In genomic region chr5:89745112-89745511, GRCm38 (mm10) we compare ENCODE assay signal across 16 mouse cellular contexts.
"Had no signal": no experiment of that assay in that cellular context is flagged by ENCODE, and none has a peak within 500 bp of the region (broad histone marks: within the 10 kb centered on the region; RNA-seq: fewer than 3 reads in every experiment).

No protein-coding gene starts in this region.

- DNase-seq: retina, postnatal 1 day; right cerebral cortex, adult 18-20 months; right cerebral cortex, postnatal 14 days; right cerebral cortex, postnatal 25 days; right cerebral cortex, postnatal 4 days; spleen, adult 18-20 months; thymus, adult 18-20 months; thymus, adult 2 months; thymus, postnatal 14 days; thymus, postnatal 25 days; thymus, postnatal 36 days; thymus, postnatal 4 days had no signal

- H3K4me1 ChIP-seq: neural tube, embryonic 13.5 days; neural tube, embryonic 15.5 days; stomach, embryonic 15.5 days had no signal

- H3K27me3 ChIP-seq: neural tube, embryonic 13.5 days; neural tube, embryonic 15.5 days; stomach, embryonic 15.5 days had no signal

- H3K9ac ChIP-seq: neural tube, embryonic 13.5 days; neural tube, embryonic 15.5 days; stomach, embryonic 15.5 days had no signal

- H3K4me3 ChIP-seq: neural tube, embryonic 13.5 days; neural tube, embryonic 15.5 days; stomach, embryonic 15.5 days had no signal

- H3K9me3 ChIP-seq: neural tube, embryonic 13.5 days; neural tube, embryonic 15.5 days; stomach, embryonic 15.5 days had no signal

- H3K27ac ChIP-seq: neural tube, embryonic 13.5 days; neural tube, embryonic 15.5 days; stomach, embryonic 15.5 days; stomach, postnatal 0 days had no signal

- H3K36me3 ChIP-seq: neural tube, embryonic 13.5 days; neural tube, embryonic 15.5 days; stomach, embryonic 15.5 days had no signal
